Mouse (Mus musculus) left cerebral cortex, postnatal 36 days (tissue): ENCODE measurements around the gene Lsm14b. TPM values are rescaled to one million over a fixed set of nuclear protein-coding genes. Genes with fewer than 3 reads are reported as not detected.

Experiments used
- total RNA-seq, 2 experiments: library from RNA; stranded (reverse); gene quantifications; 2 replicates each; pipeline ENCODE4 v1.2.3; 2021

Gene Lsm14b
- total RNA-seq, 2 experiments from 2014 or later = 107 to 114 TPM

Other genes with a start within 250 kb of the Lsm14b start
- gene Taf4, start 48.3 kb upstream of the Lsm14b start, total RNA-seq = 10 to 100 TPM; 15.8 to 24.3 TPM
- gene Psma7, start 17.4 kb downstream of the Lsm14b start, total RNA-seq = 100 to 1,000 TPM; 163 to 172 TPM
- gene Ss18l1, start 17.5 kb downstream of the Lsm14b start, total RNA-seq = 10 to 100 TPM; 36.1 to 39.1 TPM
- 10 to 100 TPM; 12.6 to 19.1 TPM for gene Mtg2, start 45.6 kb downstream of the Lsm14b start, total RNA-seq
- 10 to 100 TPM; 94.8 to 99.4 TPM for gene Hrh3, start 79.5 kb downstream of the Lsm14b start, total RNA-seq
- 10 to 100 TPM; 44.2 to 50.4 TPM for gene Osbpl2, start 94.3 kb downstream of the Lsm14b start, total RNA-seq
- gene Adrm1, start 146.5 kb downstream of the Lsm14b start, total RNA-seq = 100 to 1,000 TPM in 1 of 2 experiments, 10 to 100 TPM in 1; 95.4 to 105 TPM
- 1 to 10 TPM; 6.3 to 7.2 TPM for gene Lama5, start 200.9 kb downstream of the Lsm14b start, total RNA-seq
- 100 to 1,000 TPM; 622 to 695 TPM for gene Rps21, start 232.4 kb downstream of the Lsm14b start, total RNA-seq
- gene Cables2, start 248.5 kb downstream of the Lsm14b start, total RNA-seq = 10 to 100 TPM; 26.5 to 31.7 TPM